In the genomic region with DNA sequence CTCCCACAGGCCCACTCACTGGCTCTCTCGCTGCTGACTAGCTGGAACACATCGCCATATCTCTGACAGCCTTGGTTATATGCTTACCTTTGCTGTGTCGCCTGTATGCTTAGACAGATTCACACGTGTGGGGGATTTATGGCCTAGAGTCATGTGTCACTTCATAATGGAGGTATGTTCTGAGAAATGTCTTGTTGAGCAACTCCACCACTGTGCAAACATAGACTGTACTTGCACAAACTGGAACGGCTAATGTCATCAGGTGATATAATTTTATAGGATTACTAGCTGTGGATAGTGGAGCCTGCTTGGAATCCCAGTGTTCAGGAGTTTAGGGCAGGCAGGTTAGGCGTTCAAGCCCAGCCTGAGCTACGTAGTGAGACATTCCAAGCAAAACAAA, we compare ENCODE assay signal across 27 mouse cellular contexts. TPM values are rescaled to one million over a fixed set of nuclear protein-coding genes. Genes with fewer than 3 reads are reported as not detected.
"Had no signal": no experiment of that assay in that cellular context is flagged by ENCODE, and none has a peak within 500 bp of the region (broad histone marks: within the 10 kb centered on the region; RNA-seq: fewer than 3 reads in every experiment).

No protein-coding gene starts in this region.

- DNase-seq: kidney, adult 2 months; kidney, postnatal 25 days; left cerebral cortex, postnatal 4 days; lung, adult 18-20 months; thymus, adult 2 months; thymus, postnatal 14 days; thymus, postnatal 4 days had no signal

- ATAC-seq: midbrain, embryonic 13.5 days; midbrain, embryonic 16.5 days had no signal

- H3K4me1 ChIP-seq: hindbrain, embryonic 15.5 days; midbrain, embryonic 13.5 days had no signal

- H3K27ac ChIP-seq: hindbrain, embryonic 15.5 days; kidney, postnatal 0 days; limb, embryonic 12.5 days; limb, embryonic 15.5 days; liver, embryonic 15.5 days; midbrain, embryonic 10.5 days; midbrain, embryonic 13.5 days; neural tube, embryonic 13.5 days had no signal

- H3K27me3 ChIP-seq: hindbrain, embryonic 15.5 days; limb, embryonic 12.5 days; limb, embryonic 15.5 days; midbrain, embryonic 13.5 days; neural tube, embryonic 13.5 days had no signal

- H3K9ac ChIP-seq: hindbrain, embryonic 15.5 days; limb, embryonic 12.5 days; limb, embryonic 15.5 days; liver, embryonic 15.5 days; midbrain, embryonic 13.5 days; neural tube, embryonic 13.5 days had no signal

- H3K4me2 ChIP-seq: hindbrain, embryonic 15.5 days; limb, embryonic 12.5 days; limb, embryonic 15.5 days; liver, embryonic 11.5 days; liver, embryonic 15.5 days; midbrain, embryonic 13.5 days; neural tube, embryonic 13.5 days had no signal

- H3K4me3 ChIP-seq: hindbrain, embryonic 15.5 days; limb, embryonic 12.5 days; limb, embryonic 15.5 days; liver, embryonic 15.5 days; megakaryocyte, embryonic 14.5 days; midbrain, embryonic 10.5 days; midbrain, embryonic 13.5 days; myocyte; neural tube, embryonic 13.5 days had no signal

- H3K9me3 ChIP-seq: hindbrain, embryonic 15.5 days; limb, embryonic 12.5 days; limb, embryonic 15.5 days; liver, embryonic 15.5 days; megakaryocyte, embryonic 14.5 days; midbrain, embryonic 10.5 days; midbrain, embryonic 13.5 days; neural tube, embryonic 13.5 days had no signal

- H3K36me3 ChIP-seq: hindbrain, embryonic 15.5 days; limb, embryonic 12.5 days; limb, embryonic 15.5 days; liver, embryonic 15.5 days; midbrain, embryonic 10.5 days; midbrain, embryonic 13.5 days; neural tube, embryonic 13.5 days had no signal

RNA-seq across cellular contexts. Expression of a gene that starts 15.2 kb away (rescaled TPM):
- total RNA-seq: layer of hippocampus, postnatal 14 days; left cerebral cortex, adult 8-10 months; left cerebral cortex, postnatal 14 days; left cerebral cortex, postnatal 4 days; monocyte, adult 5-6 weeks had no signal
- polyA plus RNA-seq: hindbrain, embryonic 15.5 days; limb, embryonic 12.5 days; liver, embryonic 11.5 days; midbrain, embryonic 10.5 days; midbrain, embryonic 13.5 days; midbrain, embryonic 16.5 days; neural tube, embryonic 13.5 days had no signal

RNA-seq across cellular contexts. Expression of a gene that starts 28.3 kb away (rescaled TPM):
- total RNA-seq: neutrophil, adult 5-6 weeks had no signal

RNA-seq across cellular contexts. Expression of a gene that starts 50.8 kb away (rescaled TPM):
- total RNA-seq: layer of hippocampus, postnatal 14 days; left cerebral cortex, postnatal 14 days; left cerebral cortex, postnatal 4 days; monocyte, adult 5-6 weeks; neutrophil, adult 5-6 weeks had no signal
- polyA plus RNA-seq: hindbrain, embryonic 15.5 days; intestine, embryonic 14.5 days; kidney, embryonic 14.5 days; kidney, postnatal 0 days; limb, embryonic 12.5 days; liver, embryonic 11.5 days; liver, embryonic 15.5 days; midbrain, embryonic 10.5 days; midbrain, embryonic 13.5 days; midbrain, embryonic 16.5 days; neural tube, embryonic 13.5 days; spleen, adult 2 months had no signal
